Mouse (Mus musculus) C2C12 (cell line): Measurements from ENCODE around the gene Pygl.

Experiments used
- CEBPB ChIP-seq: IDR thresholded peaks from one replicate; pipeline ENCODE4 v1.6.1; 2011; ENCODE audit warnings: low read depth, mild to moderate bottlenecking, control low read depth, moderate library complexity
- CTCF ChIP-seq: IDR thresholded peaks from one replicate; pipeline ENCODE4 v1.5.1; 2011; ENCODE audit not compliant: control insufficient read depth, insufficient read depth, insufficient read length
- FOSL1 ChIP-seq: IDR thresholded peaks from one replicate; pipeline ENCODE4 v1.8.0; 2011; ENCODE audit warnings: mild to moderate bottlenecking, low read length; ENCODE audit not compliant: poor library complexity, insufficient read depth, severe bottlenecking
- MAX ChIP-seq: IDR thresholded peaks from one replicate; pipeline ENCODE4 v1.6.1; 2011; ENCODE audit warnings: mild to moderate bottlenecking, control low read depth
- MYOD1 ChIP-seq: IDR thresholded peaks from one replicate; pipeline ENCODE4 v1.6.1; 2011; ENCODE audit warnings: low read depth; ENCODE audit not compliant: control insufficient read depth, insufficient read length
- MYOG ChIP-seq: IDR thresholded peaks from one replicate; pipeline ENCODE4 v1.6.1; 2011; ENCODE audit not compliant: control insufficient read depth, insufficient read length; ENCODE audit errors: extremely low read depth
- USF1 ChIP-seq: IDR thresholded peaks from one replicate; pipeline ENCODE4 v1.6.1; 2011; ENCODE audit warnings: low read depth, mild to moderate bottlenecking, control low read depth, moderate library complexity

DNA sequence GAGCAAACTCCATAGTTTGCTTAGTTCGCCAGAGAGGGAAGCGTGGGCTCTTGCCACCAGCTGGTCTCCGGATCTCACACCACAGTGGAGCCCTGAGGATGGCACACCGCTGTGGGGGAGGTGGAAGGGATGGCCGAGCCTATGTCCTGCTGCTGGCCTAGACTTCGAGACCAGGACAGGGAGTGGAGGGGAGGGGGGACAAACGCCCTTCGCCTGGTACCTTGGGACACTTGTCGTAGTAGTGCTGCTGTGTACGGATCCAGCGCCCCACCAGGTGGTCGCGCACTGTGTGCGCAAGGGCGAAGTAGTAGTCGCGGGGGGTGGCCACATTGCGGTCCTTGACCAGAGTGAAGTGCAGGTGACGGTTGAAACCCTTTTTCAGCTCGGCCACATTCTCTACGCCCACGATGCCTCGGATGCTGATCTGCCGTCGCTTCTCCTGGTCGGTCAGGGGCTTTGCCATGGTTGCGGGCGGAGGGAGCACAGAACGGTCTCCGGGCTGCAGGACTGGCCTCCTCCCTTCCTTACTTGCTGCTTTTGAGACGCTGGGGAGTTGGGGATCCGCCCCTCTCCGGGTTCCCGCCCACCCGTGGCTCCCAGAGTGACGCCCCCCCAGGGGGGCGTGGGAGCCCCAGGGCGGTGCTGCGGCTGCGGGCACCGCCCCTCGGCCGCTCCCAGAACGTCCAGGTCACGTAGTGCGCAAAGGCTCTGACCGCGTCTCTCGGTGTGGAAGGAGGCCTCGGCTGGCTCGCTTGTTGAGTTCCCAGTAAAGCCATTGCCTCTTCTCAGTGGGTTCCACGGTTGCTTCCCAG lies 4.0 kb downstream of the Pygl start:
- TF ChIP-seq CTCF (no peak), USF1 (no peak), MAX (no peak), CEBPB (no peak), MYOG (no peak), FOSL1 (no peak), MYOD1 (no peak)
